Mouse (Mus musculus) R1 (cell line): ENCODE results near the gene Spg7.

Source experiments
- DNase-seq: peaks from one replicate; pipeline ENCODE4 v3.0.0-alpha.2; 2018; ENCODE audit warnings: low read depth, low spot score

The Spg7 gene

GRCm38 (mm10) chr8:123131041-123131440 is 68.3 kb downstream of the Spg7 start:
- DNase-seq: no peak

GRCm38 (mm10) chr8:123132953-123133352 is 70.2 kb downstream of the Spg7 start:
- peak; percentile 45 for DNase-seq

- DNase-seq: no peak
Observed at GRCm38 (mm10) chr8:123134149-123134713, 71.5 kb downstream of the Spg7 start.

GRCm38 (mm10) chr8:123135406-123135805 is 72.7 kb downstream of the Spg7 start:
- DNase-seq: no peak

GRCm38 (mm10) chr8:123135806-123136205 is 73.1 kb downstream of the Spg7 start:
- no peak for DNase-seq

- no peak for DNase-seq
Observed at GRCm38 (mm10) chr8:123136287-123136686, 73.5 kb downstream of the Spg7 start.

- no peak for DNase-seq
Observed at GRCm38 (mm10) chr8:123137645-123138077, 74.9 kb downstream of the Spg7 start.

GRCm38 (mm10) chr8:123138741-123139140 is 76.0 kb downstream of the Spg7 start:
- DNase-seq: no peak

- DNase-seq: no peak
Observed at GRCm38 (mm10) chr8:123141741-123142462, 79.2 kb downstream of the Spg7 start.

- peak; percentile 57 for DNase-seq
Observed at GRCm38 (mm10) chr8:123145279-123145678, 82.5 kb downstream of the Spg7 start.

- no peak for DNase-seq
Observed at GRCm38 (mm10) chr8:123146390-123146789, 83.6 kb downstream of the Spg7 start.
